Mouse (Mus musculus): ENCODE data around the gene Aqp5. TPM values are rescaled to one million over a fixed set of nuclear protein-coding genes. Genes with fewer than 3 reads are reported as not detected.

Aqp5 gene
- polyA plus RNA-seq, 1 experiment from 2014 or later, result 1.4 TPM

- H3K27ac ChIP-seq, result peak overlapping the region; percentile 54
- ATAC-seq (replicated peaks), result no peak
- no peak overlapping the region for H3K9ac ChIP-seq
- no peak overlapping the region for H3K4me3 ChIP-seq
- H3K27me3 ChIP-seq (replicated peaks), result no peaks in the 10 kb centered on the region
- WGBS, result 3% methylated on average over 12 of the region's 12 CpGs
- H3K36me3 ChIP-seq (replicated peaks), result no peaks in the 10 kb centered on the region
- H3K9me3 ChIP-seq, result no peaks in the 10 kb centered on the region
- peaks cover 19% of the 10 kb centered on the region for H3K4me1 ChIP-seq
- H3K4me2 ChIP-seq, result peak overlapping the region; percentile 30
Observed at GRCm38 (mm10) chr15:99614753-99615152, 24.2 kb downstream of the Aqp5 start.

DNA sequence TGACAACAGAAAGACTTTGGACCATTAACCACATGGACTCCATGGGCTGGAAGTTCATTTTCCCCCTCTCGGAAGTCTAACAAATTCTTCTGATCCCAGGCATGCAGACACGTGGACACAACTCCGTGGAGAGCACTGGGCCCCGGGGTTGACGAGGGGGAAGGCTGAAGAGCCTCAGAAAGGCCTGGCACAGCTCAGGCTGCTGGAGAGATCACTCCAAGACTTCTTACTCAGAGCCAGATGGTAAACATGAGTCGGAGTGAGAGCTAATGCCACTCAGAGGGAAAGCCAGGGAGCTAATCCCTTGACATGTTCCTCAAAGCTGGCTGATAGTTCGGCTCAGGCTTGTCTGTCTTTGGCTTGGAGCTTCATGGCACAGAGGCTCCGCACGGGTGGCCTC lies 24.7 kb downstream of the Aqp5 start:
- WGBS, result 23% methylated on average over 9 of the region's 9 CpGs
- ATAC-seq (replicated peaks), result no peak
- Histone ChIP-seq H3K4me1 (peaks cover 19% of the 10 kb centered on the region), H3K36me3 (replicated peaks) (no peaks in the 10 kb centered on the region), H3K9ac (no peak overlapping the region), H3K9me3 (no peaks in the 10 kb centered on the region), H3K4me2 (peak overlapping the region; percentile 30; the same call in 1 of the 2 replicates), H3K27me3 (replicated peaks) (no peaks in the 10 kb centered on the region), H3K27ac (peak overlapping the region; percentile 54), H3K4me3 (no peak overlapping the region)

DNA sequence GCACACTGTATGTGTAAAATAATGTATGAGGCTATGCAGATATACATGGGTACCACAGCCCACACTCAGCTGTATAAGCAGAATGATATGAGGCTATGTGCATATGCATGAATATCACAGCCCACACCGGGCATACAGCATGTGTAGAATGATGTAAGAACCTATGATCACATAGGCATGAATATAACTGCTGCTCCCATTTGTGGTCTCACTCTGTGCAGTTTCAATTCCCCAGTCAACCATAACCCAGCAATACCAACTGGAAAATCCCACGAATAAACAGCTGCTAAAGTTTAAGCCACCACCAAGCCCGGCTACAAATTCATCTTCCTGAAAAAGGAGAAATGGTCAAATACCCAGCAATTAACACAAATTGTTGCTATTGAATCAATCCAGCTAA lies 28.0 kb downstream of the Aqp5 start:
- Histone ChIP-seq H3K36me3 (replicated peaks) (no peaks in the 10 kb centered on the region), H3K4me3 (no peak overlapping the region), H3K4me1 (peaks cover 16% of the 10 kb centered on the region), H3K27me3 (replicated peaks) (no peaks in the 10 kb centered on the region), H3K27ac (no peak overlapping the region), H3K4me2 (no peak overlapping the region), H3K9ac (no peak overlapping the region), H3K9me3 (no peaks in the 10 kb centered on the region)
- 89% methylated on average over 3 of the region's 3 CpGs for WGBS
- ATAC-seq (replicated peaks), result no peak

DNA sequence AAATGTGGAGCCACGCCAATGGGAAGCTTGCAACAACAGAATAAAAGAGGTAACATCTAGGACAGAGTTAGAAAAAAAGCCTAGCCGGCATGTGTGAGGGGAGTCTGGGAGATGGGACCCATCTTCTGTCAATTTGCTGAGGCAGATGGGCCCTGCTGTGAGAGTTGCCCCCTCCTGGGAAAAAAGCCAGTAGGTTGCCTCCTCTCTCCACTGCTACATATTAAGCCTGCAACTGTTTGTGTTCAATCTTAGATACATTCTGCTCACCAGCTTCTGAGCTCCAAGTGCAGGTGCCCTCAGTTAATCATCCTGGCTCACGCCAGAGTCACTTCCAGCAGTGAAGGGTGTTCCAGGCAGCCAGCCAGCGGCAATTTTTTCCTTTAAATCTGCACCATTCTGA lies 29.2 kb downstream of the Aqp5 start:
- no peak overlapping the region for H3K4me2 ChIP-seq
- H3K9ac ChIP-seq, result no peak overlapping the region
- no peaks in the 10 kb centered on the region for H3K27me3 ChIP-seq (replicated peaks)
- H3K36me3 ChIP-seq (replicated peaks), result 0 out of 2 replicates have a peak, but pooled peaks cover 5% of the 10 kb centered on the region
- H3K27ac ChIP-seq, result no peak overlapping the region
- no peak for ATAC-seq (replicated peaks)
- 66% methylated on average over 4 of the region's 4 CpGs for WGBS
- H3K9me3 ChIP-seq, result no peaks in the 10 kb centered on the region
- no peak overlapping the region for H3K4me3 ChIP-seq
- H3K4me1 ChIP-seq, result peaks cover 8% of the 10 kb centered on the region

GRCm38 (mm10) chr15:99622063-99622462 lies 31.5 kb downstream of the Aqp5 start:
- no peak for ATAC-seq (replicated peaks)
- no peak overlapping the region for H3K27ac ChIP-seq
- H3K4me1 ChIP-seq, result no peaks in the 10 kb centered on the region
- no peak overlapping the region for H3K9ac ChIP-seq
- no peak overlapping the region for H3K4me3 ChIP-seq
- H3K27me3 ChIP-seq (replicated peaks), result no peaks in the 10 kb centered on the region
- H3K36me3 ChIP-seq (replicated peaks), result 0 out of 2 replicates have a peak, but pooled peaks cover 8% of the 10 kb centered on the region
- WGBS, result 96% methylated on average over 11 of the region's 11 CpGs
- H3K9me3 ChIP-seq, result no peaks in the 10 kb centered on the region
- no peak overlapping the region for H3K4me2 ChIP-seq

GRCm38 (mm10) chr15:99631618-99632017 lies 41.0 kb downstream of the Aqp5 start:
- peaks cover 12% of the 10 kb centered on the region for H3K36me3 ChIP-seq (replicated peaks)
- ATAC-seq (replicated peaks), result no peak

GRCm38 (mm10) chr15:99634702-99635101 lies 44.1 kb downstream of the Aqp5 start:
- 94% methylated on average over 7 of the region's 7 CpGs for WGBS
- Histone ChIP-seq H3K4me2 (no peak overlapping the region), H3K27ac (no peak overlapping the region), H3K4me1 (peaks cover 20% of the 10 kb centered on the region), H3K27me3 (replicated peaks) (no peaks in the 10 kb centered on the region), H3K9me3 (no peaks in the 10 kb centered on the region), H3K9ac (no peak overlapping the region), H3K4me3 (no peak overlapping the region), H3K36me3 (replicated peaks) (peaks cover 12% of the 10 kb centered on the region)
- no peak for ATAC-seq (replicated peaks)

More at GRCm38 (mm10) chr15:99631618-99632017, 41.0 kb downstream of the Aqp5 start:
- H3K4me1 ChIP-seq, result peaks cover 6% of the 10 kb centered on the region; the same call in 1 of the 2 replicates
- H3K27ac ChIP-seq, result no peak overlapping the region
- H3K4me3 ChIP-seq, result no peak overlapping the region
- H3K9ac ChIP-seq, result no peak overlapping the region
- H3K9me3 ChIP-seq, result no peaks in the 10 kb centered on the region
- no peaks in the 10 kb centered on the region for H3K27me3 ChIP-seq (replicated peaks)
- no peak overlapping the region for H3K4me2 ChIP-seq

- Histone ChIP-seq H3K27me3 (replicated peaks) (no peaks in the 10 kb centered on the region), H3K4me3 (no peak overlapping the region), H3K9me3 (no peaks in the 10 kb centered on the region), H3K27ac (peak overlapping the region; percentile 81), H3K9ac (no peak overlapping the region), H3K4me1 (peaks cover 23% of the 10 kb centered on the region), H3K4me2 (peak overlapping the region; percentile 22), H3K36me3 (replicated peaks) (peaks cover under 1% of the 10 kb centered on the region; the same call in 1 of the 2 replicates)
- ATAC-seq (replicated peaks), result peak; percentile 63; the same call in 1 of the 2 replicates
- WGBS, result 38% methylated on average over 12 of the region's 12 CpGs
Observed at GRCm38 (mm10) chr15:99637405-99638123, 47.0 kb downstream of the Aqp5 start.

DNA sequence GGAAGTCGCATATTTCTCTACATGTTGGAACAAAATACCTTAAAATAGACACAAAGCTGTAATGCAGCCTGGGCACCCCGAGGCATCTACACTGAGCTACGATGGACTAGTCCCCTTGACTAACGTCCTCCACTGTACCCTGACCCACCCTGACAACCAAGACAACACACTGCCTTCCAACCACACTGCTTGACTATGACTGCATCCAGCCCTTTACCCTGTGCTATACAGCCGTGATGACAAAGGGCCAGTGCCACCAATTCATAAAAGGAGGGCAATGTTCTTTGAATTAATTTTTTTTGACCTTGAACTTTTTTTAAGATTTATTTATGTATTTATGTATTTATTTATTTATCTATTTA lies 47.5 kb downstream of the Aqp5 start:
- Histone ChIP-seq H3K4me3 (no peak overlapping the region), H3K27ac (peak overlapping the region; percentile 81), H3K4me2 (no peak overlapping the region), H3K27me3 (replicated peaks) (no peaks in the 10 kb centered on the region), H3K4me1 (peaks cover 25% of the 10 kb centered on the region), H3K9ac (no peak overlapping the region), H3K36me3 (replicated peaks) (no peaks in the 10 kb centered on the region; the same call in 1 of the 2 replicates), H3K9me3 (no peaks in the 10 kb centered on the region)
- ATAC-seq (replicated peaks), result 0 out of 2 replicates have a peak, but pooled peaks have one; percentile 67
- 58% methylated on average over 5 of the region's 5 CpGs for WGBS

DNA sequence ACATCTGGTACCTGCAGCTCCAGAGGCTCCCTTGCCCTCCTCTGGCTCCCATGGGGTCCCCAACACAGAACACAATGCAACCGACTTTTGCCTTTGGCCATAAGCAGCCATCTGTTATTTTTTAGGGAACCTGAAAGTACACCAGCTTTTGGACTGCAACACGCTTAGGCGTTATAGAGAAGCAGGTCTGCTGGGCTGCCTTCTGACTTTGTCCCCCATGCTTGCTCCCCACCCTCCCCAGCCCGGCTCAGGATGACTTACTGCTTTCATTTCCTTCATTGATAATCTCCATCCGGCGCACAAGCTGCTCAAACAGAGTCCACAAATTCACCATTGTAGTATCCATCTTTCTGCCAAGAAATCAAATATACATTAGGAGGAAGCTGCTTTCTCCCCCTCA lies 52.0 kb downstream of the Aqp5 start:
- Histone ChIP-seq H3K27me3 (replicated peaks) (no peaks in the 10 kb centered on the region), H3K36me3 (replicated peaks) (no peaks in the 10 kb centered on the region), H3K27ac (no peak overlapping the region), H3K4me3 (no peak overlapping the region), H3K9ac (no peak overlapping the region), H3K4me1 (peaks cover 50% of the 10 kb centered on the region), H3K4me2 (no peak overlapping the region), H3K9me3 (no peaks in the 10 kb centered on the region)
- ATAC-seq (replicated peaks), result no peak
- WGBS, result 57% methylated on average over 6 of the region's 6 CpGs

- 67% methylated on average over 10 of the region's 10 CpGs for WGBS
- no peaks in the 10 kb centered on the region for H3K9me3 ChIP-seq
- H3K36me3 ChIP-seq (replicated peaks), result no peaks in the 10 kb centered on the region
- H3K4me1 ChIP-seq, result peaks cover 56% of the 10 kb centered on the region
- H3K27me3 ChIP-seq (replicated peaks), result no peaks in the 10 kb centered on the region
- H3K27ac ChIP-seq, result peak overlapping the region; percentile 53; the same call in 1 of the 2 replicates
- H3K9ac ChIP-seq, result no peak overlapping the region
- ATAC-seq (replicated peaks), result peak; percentile 56; the same call in 1 of the 2 replicates
- no peak overlapping the region for H3K4me3 ChIP-seq
- H3K4me2 ChIP-seq, result no peak overlapping the region
Observed at GRCm38 (mm10) chr15:99643832-99644231, 53.2 kb downstream of the Aqp5 start.

Data from midbrain, embryonic 15.5 days (tissue).